Mouse (Mus musculus): ENCODE measurements around the gene Slc51b.

DNA sequence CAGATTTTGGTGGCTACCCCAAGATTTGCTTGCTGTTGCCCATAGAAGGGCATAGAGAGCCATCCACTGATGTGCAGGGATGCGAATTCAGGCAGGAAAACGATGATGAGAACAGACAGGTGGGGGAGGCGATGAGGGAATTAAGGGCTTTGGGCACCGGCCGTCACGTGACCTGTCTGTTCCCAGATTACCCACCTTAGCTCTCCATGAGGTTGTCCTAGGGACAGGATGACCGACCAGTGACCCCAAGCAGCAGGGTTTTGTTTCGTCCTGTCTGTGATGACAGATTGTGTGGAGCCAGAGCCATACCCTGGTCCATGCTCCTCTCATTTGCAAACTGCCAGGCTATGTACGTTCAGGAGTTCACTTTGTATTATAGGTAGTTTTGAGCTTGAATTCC lies 59.1 kb downstream of the Slc51b start:
- TF ChIP-seq POLR2A (IDR thresholded peaks at IDR 0.05; ENCODE audit: low read depth, low read length): no peak
- TF ChIP-seq CTCF (IDR thresholded peaks at IDR 0.05; ENCODE audit: extremely low read depth, insufficient read length, insufficient replicate concordance, low read depth, low read length): no peak
